Mouse (Mus musculus) gastrocnemius, adult 8-10 months (tissue): ENCODE data around the gene Stxbp4. TPM values are rescaled to one million over a fixed set of nuclear protein-coding genes. Genes with fewer than 3 reads are reported as not detected.

Experiments
- DNase-seq, 2 experiments: peaks; one replicate each; pipeline ENCODE4 v3.0.0; 2022; ENCODE audit warnings: low spot score in 2 of 2
- total RNA-seq, 4 experiments: library from RNA; stranded (reverse); gene quantifications; 2 replicates each; pipeline ENCODE4 v1.2.4; 2022

Gene Stxbp4
- total RNA-seq, 4 experiments from 2014 or later: 12.8 to 17.7 (median 16.9) TPM

DNA sequence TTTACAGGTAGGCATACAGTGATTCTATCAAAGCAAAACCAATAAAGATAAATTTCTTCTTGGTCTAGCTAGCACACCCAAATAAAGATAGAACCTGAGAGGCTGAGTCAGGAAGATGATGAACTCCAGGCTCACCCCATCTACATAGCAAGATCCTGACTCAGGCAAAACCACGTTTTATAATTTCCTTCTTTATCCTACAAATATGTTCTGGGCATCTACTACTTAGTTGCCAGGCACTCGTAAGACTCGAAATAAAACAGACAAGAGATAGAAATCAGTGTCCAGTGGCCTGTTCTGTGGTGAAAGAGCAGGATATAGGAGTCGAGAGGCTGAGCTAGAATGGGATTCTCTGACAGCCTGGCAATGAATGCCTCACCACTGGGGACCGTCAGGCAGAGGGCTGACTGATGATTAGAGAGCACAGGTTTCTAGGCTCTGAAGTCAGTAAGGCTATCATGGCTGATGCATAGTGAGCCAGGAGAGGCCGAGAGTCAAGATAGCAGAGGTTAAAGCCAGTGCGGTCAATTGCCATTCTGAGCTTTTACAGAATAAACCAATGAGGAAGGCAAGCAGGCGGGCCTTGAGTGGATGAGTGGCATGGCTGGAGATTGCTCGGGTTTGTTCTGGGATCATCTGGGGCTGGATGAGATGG, 12.5 kb upstream of the Stxbp4 start:
- no peak for DNase-seq

DNA sequence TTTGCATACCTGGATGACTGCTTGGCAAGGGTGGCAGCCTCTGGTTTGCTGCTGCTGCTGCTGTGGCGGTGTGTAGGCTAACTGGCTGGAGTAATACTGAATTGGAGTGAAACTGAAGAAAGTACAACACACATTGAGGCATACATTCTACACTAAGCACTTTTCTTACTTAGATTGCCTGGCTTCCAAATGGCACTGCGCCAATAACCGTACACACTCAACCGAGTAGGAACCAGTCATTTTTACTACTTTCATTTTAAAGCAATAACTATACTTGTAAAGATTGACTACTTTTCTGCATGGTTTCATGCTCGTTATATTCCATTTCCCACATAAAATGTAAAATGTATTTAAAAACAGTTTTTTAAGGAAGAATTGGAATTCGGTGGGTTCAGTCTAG, 11.9 kb upstream of the Stxbp4 start:
- no peak for DNase-seq

- no peak for DNase-seq
Observed at GRCm38 (mm10) chr11:90638312-90638830, 487 bp upstream of the Stxbp4 start.

- peak; percentile 19 to 32 for DNase-seq
Observed at GRCm38 (mm10) chr11:90634661-90635060, 3.2 kb downstream of the Stxbp4 start.

DNA sequence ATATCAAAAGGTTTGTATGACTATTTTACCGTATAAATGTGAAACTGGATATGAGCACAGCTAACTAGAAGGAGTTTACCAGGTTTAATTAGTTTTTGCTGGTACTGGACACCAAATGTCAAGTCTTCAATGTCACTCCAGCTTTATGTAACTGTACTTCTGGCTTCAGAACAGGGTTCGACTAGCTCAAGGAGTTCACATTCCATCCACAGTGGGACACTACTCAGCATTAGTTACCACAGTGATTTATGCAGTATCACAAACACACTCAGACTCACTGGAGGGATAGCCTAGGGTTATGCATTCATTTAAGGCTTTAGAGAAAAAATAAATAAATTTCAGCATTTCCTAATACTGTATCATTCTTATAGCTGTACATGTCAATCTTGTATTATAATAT, 5.4 kb downstream of the Stxbp4 start:
- no peak for DNase-seq

- no peak for DNase-seq
Observed at GRCm38 (mm10) chr11:90627751-90628150, 10.1 kb downstream of the Stxbp4 start.

DNA sequence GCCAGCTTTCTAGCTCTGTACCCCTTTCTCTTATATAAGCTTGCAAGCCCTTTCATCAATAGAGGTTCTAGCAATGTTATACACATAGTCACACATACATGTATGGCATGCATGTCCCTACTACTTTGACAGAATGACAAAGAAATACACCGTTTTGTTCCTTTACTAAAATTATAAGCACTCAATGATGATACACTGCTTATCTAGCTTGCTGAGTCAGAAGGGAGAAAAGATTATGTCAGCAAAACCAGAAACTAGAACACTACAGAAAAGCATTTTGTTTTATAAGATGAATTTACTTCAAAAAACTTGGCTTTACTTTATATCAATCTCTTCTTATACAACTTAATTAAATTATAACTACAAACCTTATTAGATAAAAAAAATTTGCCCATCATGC, 12.7 kb downstream of the Stxbp4 start:
- no peak for DNase-seq

DNA sequence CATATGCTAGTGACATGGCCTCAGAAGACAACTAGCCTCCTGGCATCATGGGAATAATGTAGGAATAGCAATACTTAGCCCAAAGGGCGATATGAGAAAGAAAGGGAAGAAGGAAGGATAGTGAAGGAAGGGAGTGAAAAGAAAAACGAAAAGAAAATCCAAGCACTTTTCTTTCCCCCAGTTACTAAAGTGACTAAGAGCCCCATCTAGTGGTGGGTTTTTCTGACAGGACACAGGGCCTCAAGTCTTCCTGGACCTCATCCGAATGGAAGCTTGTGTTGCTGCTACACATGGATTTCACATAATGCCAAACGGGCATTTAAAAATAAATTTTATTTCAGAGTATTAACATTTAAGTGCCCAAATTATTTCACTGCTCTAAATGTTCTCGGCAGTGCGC, 14.4 kb downstream of the Stxbp4 start:
- no peak for DNase-seq

- no peak for DNase-seq
Observed at GRCm38 (mm10) chr11:90622500-90622899, 15.4 kb downstream of the Stxbp4 start.

DNA sequence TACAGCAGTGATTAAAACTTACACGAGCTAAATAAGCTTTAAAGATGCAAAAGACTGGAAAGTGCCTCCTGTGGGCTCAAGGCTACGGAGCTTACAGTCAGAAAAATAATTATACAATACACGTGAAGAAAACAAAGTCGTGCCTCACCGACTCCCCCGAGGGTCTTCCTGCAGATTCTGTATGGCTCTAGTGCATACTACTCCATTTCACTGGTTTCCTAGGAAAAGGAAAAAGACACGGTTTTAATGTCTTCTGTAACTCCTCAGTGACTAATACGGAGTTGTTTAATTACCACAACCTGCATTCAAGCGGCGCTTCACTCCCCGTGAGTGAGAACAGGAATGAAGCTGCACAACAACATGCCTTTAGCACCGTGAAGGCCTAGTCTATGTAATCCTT, 15.8 kb downstream of the Stxbp4 start:
- no peak for DNase-seq

DNA sequence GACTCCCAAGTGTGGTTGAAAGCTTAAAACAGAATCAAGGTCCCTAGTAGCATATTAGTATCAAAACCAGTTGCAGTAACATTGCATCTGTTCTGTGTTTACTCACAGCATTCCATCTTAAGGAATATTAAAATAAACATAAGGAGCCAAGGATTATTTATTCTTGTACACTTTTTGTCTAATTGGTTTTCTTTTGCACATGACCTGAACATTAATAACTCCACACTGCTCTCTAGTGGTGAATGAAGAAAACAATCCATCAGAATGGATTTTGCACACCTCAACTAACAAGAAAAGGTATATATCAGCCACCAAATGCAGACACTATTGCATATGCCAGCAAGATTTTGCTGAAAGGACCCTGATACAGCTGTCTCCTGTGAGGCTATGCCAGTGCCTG, 21.5 kb downstream of the Stxbp4 start:
- DNase-seq: no peak

DNA sequence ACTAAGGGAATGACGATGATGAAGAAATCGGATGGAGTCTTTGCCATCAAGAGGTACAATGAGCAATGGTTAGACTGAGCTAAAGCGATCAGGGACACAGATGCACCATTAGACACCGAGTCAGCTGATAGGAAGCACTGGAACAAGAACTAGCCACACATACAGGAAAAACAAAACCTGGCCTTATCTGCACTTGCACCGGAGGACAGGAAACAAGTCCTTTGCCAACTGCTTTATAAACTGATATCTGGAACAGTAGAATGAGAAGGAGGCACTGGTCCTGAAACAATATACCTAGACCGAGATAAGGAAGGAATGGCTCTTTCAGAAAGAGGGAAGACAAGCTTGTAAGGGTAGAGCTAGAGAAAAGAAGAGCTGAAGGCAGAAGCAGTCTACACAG, 23.1 kb downstream of the Stxbp4 start:
- DNase-seq: no peak

- no peak for DNase-seq
Observed at GRCm38 (mm10) chr11:90612118-90612517, 25.8 kb downstream of the Stxbp4 start.

GRCm38 (mm10) chr11:90603066-90603465, 34.8 kb downstream of the Stxbp4 start:
- no peak for DNase-seq

DNA sequence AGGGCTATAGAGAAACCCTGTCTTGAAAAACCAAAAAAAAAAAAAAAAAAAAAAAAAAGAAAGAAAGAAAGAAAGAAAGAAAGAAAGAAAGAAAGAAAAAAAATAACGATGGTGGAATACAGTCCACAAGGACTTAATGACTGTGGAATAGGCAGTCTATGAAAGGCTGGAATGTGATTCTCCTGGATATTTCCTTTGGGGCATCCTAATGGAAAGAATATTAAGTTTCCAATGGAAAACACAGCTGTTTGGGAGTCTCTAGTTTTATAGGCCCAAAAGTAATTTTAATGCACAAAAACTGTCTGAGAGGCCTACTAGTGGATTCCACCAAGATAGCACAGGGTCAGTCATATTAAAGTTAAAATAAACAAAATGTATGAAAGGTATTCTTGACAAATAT, 42.1 kb downstream of the Stxbp4 start:
- DNase-seq: no peak

DNA sequence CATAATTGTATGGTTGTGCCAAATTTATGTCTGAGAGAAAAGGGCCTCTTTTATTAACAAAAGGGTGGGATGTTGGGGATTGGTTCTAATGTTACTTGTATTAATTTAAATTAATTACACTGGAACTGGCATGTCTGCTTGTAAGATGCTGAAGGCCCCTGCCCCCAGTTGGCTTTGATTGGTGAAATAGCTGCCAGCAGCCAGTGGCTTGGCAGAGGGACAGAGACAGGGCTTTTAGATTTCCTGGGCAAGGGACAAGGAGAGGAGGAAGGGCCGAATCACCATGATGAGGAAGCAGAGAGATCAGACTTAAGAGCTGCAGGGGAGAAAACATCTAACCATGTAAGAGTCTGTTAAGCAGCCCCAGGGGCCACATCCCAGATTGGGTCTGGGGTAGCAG, 46.9 kb downstream of the Stxbp4 start:
- no peak for DNase-seq

- peak in 1 of 2 experiments; percentile 7 for DNase-seq
Observed at GRCm38 (mm10) chr11:90586203-90586602, 51.7 kb downstream of the Stxbp4 start.

DNA sequence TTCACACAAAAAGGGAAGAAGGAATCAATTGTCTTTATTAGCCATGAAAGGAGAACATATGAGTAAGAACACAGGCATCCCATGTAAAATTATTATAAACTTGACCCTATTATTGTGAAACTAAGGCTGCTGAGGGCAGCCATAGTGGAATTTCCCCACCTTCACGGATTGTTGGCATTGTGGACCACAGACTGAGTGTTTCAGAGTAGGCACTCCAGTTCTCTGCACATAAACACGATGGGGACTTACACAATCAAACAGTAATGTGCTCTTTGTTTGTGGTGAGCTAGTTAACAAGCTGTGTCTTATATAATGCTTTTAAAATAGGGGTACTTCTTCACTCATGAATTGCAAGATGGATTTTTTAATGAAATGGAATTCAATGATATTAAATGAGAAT, 52.1 kb downstream of the Stxbp4 start:
- no peak for DNase-seq

DNA sequence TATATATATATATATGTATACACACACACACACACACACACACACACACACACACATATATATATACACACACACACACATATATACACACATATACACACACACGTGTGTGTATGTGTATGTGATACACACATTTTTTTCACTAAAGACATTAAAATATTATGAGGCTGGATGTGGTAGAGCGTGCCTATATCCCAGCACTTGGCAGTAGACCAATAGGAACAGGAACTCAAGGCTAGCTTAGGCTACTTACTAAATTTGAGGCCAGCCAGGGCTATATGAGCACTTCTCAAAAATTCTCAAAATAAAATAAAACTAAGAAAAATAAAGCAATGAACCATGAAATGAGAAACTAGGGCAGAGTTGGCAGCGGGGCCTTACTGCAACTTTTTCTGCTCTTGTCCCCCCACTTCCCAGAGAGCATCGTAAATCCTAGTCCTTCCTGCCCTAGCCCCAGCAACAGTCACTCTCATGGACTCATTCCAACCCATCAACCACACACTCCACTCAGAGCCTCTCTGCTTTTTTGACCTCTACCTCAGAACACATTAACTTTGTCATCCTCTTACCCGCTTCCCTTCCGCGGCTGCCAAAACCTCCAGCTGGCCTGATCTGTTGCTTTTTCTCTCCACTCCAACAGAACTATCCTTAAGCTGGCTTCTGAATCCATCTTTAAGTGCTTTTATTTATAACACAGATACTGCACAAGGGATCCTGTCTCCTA, 60.7 kb downstream of the Stxbp4 start:
- DNase-seq: no peak

- no peak for DNase-seq
Observed at GRCm38 (mm10) chr11:90576282-90576972, 61.5 kb downstream of the Stxbp4 start.

GRCm38 (mm10) chr11:90575491-90576048, 62.3 kb downstream of the Stxbp4 start:
- no peak for DNase-seq

- DNase-seq: no peak
Observed at GRCm38 (mm10) chr11:90570646-90571259, 67.1 kb downstream of the Stxbp4 start.
